Mouse (Mus musculus) testis, adult 2 months (tissue): ENCODE measurements around the gene Serinc3.

ENCODE experiments used
- CTCF ChIP-seq: fragments of 200-500 bp; IDR thresholded peaks from 2 replicates; pipeline ENCODE4 v1.5.1; 2012; ENCODE audit warnings: low read depth, mild to moderate bottlenecking, inconsistent platforms, low read length, moderate library complexity; ENCODE audit not compliant: control insufficient read depth, insufficient read depth, insufficient replicate concordance
- POLR2A ChIP-seq: fragments of 200-500 bp; IDR thresholded peaks from 2 replicates; pipeline ENCODE4 v1.6.1; 2012; ENCODE audit warnings: low read depth, mild to moderate bottlenecking, inconsistent platforms, low read length, moderate library complexity; ENCODE audit not compliant: control insufficient read depth

- TF ChIP-seq CTCF = no peak
- no peak for TF ChIP-seq POLR2A
Measured at GRCm38 (mm10) chr2:163662698-163663221, 17.8 kb upstream of the Serinc3 start.
